Mouse (Mus musculus): ENCODE measurements around the gene Olfr918. TPM values are rescaled to one million over a fixed set of nuclear protein-coding genes. Genes with fewer than 3 reads are reported as not detected.

Olfr918 gene
- polyA plus RNA-seq (2017; shearing (Covaris generic)), result not detected

DNA sequence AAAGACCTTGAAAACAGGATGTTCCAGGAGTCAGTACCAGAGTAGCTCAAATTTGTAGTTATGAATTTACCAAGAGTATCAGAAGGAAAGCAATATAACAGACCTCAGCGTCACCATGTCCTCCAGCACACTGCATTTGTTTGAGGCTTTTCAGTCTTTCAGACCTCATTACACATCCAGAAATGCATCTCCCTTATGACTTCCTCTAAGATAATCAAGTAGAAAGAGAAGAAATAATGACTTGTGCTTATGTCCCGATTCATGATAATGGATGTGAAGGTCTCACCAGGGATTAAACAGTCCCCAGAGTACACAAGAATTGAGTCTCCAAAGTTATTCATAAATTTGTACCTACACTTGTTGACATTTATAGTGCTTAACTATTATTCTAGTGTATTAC is at the start of gene Olfr918:
TSS of gene Olfr918 (minus strand) at position 101 of the 400 bp plus-strand sequence.

DNA sequence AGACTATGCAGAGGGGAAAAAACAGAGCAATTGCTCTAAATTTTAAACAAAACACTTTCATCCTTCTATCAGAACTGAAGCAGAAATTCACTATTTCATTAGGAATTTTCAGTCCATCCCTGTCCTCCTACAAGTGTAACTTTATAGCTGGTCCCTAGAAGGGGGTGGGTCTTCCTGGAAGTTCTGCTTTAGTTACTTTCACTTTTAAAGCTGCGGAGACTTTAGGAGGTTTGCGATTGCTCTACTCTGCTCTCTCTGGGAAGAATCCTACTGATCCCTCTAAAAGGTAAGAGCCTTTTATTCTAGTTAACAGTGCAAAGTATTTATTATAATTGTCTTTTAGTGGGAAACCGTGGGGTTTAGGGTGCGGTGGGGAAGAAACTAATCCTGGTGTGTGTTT is 43.7 kb upstream of the Olfr918 start, which contains the start of gene Vwa5a:
TSS of gene Vwa5a (plus strand) at position 167 of the 400 bp plus-strand sequence.

DNA sequence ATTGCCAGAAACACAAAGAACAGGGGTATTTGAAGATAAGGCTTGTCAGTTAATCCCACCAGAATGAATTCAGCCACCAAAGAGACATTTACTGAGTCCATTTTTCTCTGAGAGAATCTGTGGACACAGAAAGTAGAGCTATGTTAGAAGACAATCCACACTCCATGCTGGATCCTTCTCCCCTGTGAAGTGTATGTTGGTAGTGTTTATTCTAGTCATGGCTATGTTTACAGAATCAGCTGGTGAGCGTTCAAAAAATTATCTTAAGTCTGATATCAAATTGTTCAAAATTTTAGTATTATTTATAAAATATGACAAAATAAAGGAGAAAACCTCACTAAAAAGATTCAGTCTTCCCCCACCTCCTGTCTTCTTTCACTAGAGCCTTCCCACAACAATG is 8.7 kb downstream of the Olfr918 start, which contains the start of gene Olfr917:
TSS of gene Olfr917 (minus strand) at position 101 of the 400 bp plus-strand sequence.

DNA sequence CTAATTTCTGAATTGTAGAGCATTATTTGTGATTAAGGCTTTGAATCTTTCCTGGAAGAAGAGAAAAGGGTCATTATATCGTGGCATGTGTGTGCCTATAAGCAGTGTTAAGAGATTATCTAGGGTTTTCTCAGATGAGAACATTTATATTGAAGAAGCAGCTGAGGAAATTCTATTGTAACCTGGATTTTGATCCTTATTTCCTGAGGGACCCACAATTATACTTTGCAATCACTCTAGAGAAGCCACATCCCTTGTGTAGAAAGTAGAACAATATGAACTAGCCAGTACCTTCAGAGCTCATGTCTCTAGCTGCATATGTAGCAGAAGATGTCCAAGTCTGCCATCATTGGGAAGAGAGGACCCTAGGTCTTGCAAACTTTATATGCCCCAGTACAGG is 14.6 kb downstream of the Olfr918 start, which contains the start of gene Olfr916:
TSS of gene Olfr916 (minus strand) at position 101 of the 400 bp plus-strand sequence.

Other genes starting within 250 kb of the Olfr918 start
- gene Olfr901, start 245.1 kb downstream of the Olfr918 start, polyA plus RNA-seq (2017; shearing (Covaris generic)), result under 1 TPM in 1 of 2 experiments, not detected in 1; 0.10 TPM
- not detected for gene Olfr902, start 226.9 kb downstream of the Olfr918 start, polyA plus RNA-seq (2017; shearing (Covaris generic))
- not detected for gene Olfr904, start 211.5 kb downstream of the Olfr918 start, polyA plus RNA-seq (2017; shearing (Covaris generic))
- under 1 TPM in 1 of 2 experiments, not detected in 1; 0.21 TPM for gene Olfr905, start 203.5 kb downstream of the Olfr918 start, polyA plus RNA-seq (2017; shearing (Covaris generic))
- gene Olfr906, start 187.5 kb downstream of the Olfr918 start, polyA plus RNA-seq (2017; shearing (Covaris generic)), result not detected
- not detected for gene Olfr907, start 178.8 kb downstream of the Olfr918 start, polyA plus RNA-seq (2017; shearing (Covaris generic))
- under 1 TPM in 1 of 2 experiments, not detected in 1; 0.06 TPM for gene Olfr911-ps1, start 153.0 kb downstream of the Olfr918 start, polyA plus RNA-seq (2017; shearing (Covaris generic))
- gene Olfr910, start 136.8 kb downstream of the Olfr918 start, polyA plus RNA-seq (2017; shearing (Covaris generic)), result not detected
- gene Olfr912, start 94.4 kb downstream of the Olfr918 start, polyA plus RNA-seq (2017; shearing (Covaris generic)), result under 1 TPM; 0.07 to 0.27 TPM
- not detected for gene Olfr913, start 81.8 kb downstream of the Olfr918 start, polyA plus RNA-seq (2017; shearing (Covaris generic))
- under 1 TPM in 1 of 2 experiments, not detected in 1; 0.04 TPM for gene Olfr914, start 69.5 kb downstream of the Olfr918 start, polyA plus RNA-seq (2017; shearing (Covaris generic))
- under 1 TPM; 0.10 to 0.44 TPM for gene Olfr916, start 14.7 kb downstream of the Olfr918 start, polyA plus RNA-seq (2017; shearing (Covaris generic))
- gene Olfr917, start 8.8 kb downstream of the Olfr918 start, polyA plus RNA-seq (2017; shearing (Covaris generic)), result not detected
- gene Olfr919, start 29.1 kb upstream of the Olfr918 start, polyA plus RNA-seq (2017; shearing (Covaris generic)), result not detected
- gene Vwa5a, start 43.7 kb upstream of the Olfr918 start, polyA plus RNA-seq (2017; shearing (Covaris generic)), result 10 to 100 TPM; 23.5 to 31.6 TPM
- under 1 TPM in 1 of 2 experiments, not detected in 1; 0.10 TPM for gene Olfr920, start 77.7 kb upstream of the Olfr918 start, polyA plus RNA-seq (2017; shearing (Covaris generic))
- gene Olfr921, start 98.5 kb upstream of the Olfr918 start, polyA plus RNA-seq (2017; shearing (Covaris generic)), result under 1 TPM; 0.06 to 0.09 TPM
- gene Olfr922, start 140.0 kb upstream of the Olfr918 start, polyA plus RNA-seq (2017; shearing (Covaris generic)), result not detected
- gene Olfr923, start 151.9 kb upstream of the Olfr918 start, polyA plus RNA-seq (2017; shearing (Covaris generic)), result under 1 TPM in 1 of 2 experiments, not detected in 1; 0.10 TPM
- gene Olfr924, start 169.8 kb upstream of the Olfr918 start, polyA plus RNA-seq (2017; shearing (Covaris generic)), result under 1 TPM in 1 of 2 experiments, not detected in 1; 0.15 TPM
- not detected for gene Olfr26, start 180.5 kb upstream of the Olfr918 start, polyA plus RNA-seq (2017; shearing (Covaris generic))
- gene Olfr926, start 202.5 kb upstream of the Olfr918 start, polyA plus RNA-seq (2017; shearing (Covaris generic)), result not detected